Mouse (Mus musculus) small intestine, adult 10 weeks (tissue): Measurements from ENCODE around the gene Zfp341. TPM values are rescaled to one million over a fixed set of nuclear protein-coding genes. Genes with fewer than 3 reads are reported as not detected.

Experiments
- polyA plus RNA-seq: library from polyadenylated mRNA; stranded (reverse); fragments of 350-450 nt; fragmentation: Illumina TruSeq; extraction: RNeasy Lipid Tissue Mini Kit (QIAGEN cat#74804); gene quantifications from one replicate; pipeline ENCODE4 v1.2.3, GENCODE M21; 2014; ENCODE audit warnings: low replicate concordance

Gene Zfp341
- not detected for polyA plus RNA-seq

GRCm38 (mm10) chr2:154613118-154614115 is at the start of gene Zfp341, which contains the start of gene 4930519P11Rik:
TSS of gene Zfp341 (plus strand) at chr2:154613297.
TSS of gene 4930519P11Rik (minus strand) at chr2:154613437.

GRCm38 (mm10) chr2:154569836-154570286 is 43.2 kb upstream of the Zfp341 start, which contains the start of gene E2f1:
TSS of gene E2f1 (minus strand) at chr2:154569892.

GRCm38 (mm10) chr2:154603638-154604153 is 9.4 kb upstream of the Zfp341 start, which contains the start of gene Pxmp4:
TSS of gene Pxmp4 (minus strand) at chr2:154603708.

GRCm38 (mm10) chr2:154651363-154651762 is 38.3 kb downstream of the Zfp341 start, which contains the start of gene Chmp4b:
TSS of gene Chmp4b (plus strand) at chr2:154651705.

Other genes starting within 250 kb of the Zfp341 start
- gene Cdk5rap1, start 240.3 kb upstream of the Zfp341 start, polyA plus RNA-seq = 9.1 TPM
- gene Snta1, start 205.2 kb upstream of the Zfp341 start, polyA plus RNA-seq = not detected
- 9.2 TPM for gene Cbfa2t2, start 176.8 kb upstream of the Zfp341 start, polyA plus RNA-seq
- gene 1700003F12Rik, start 66.2 kb upstream of the Zfp341 start, polyA plus RNA-seq = not detected
- not detected for gene Actl10, start 61.5 kb upstream of the Zfp341 start, polyA plus RNA-seq
- not detected for gene Necab3, start 54.4 kb upstream of the Zfp341 start, polyA plus RNA-seq
- not detected for gene E2f1, start 43.4 kb upstream of the Zfp341 start, polyA plus RNA-seq
- gene Pxmp4, start 9.6 kb upstream of the Zfp341 start, polyA plus RNA-seq = 8.1 TPM
- gene 4930519P11Rik, start 140 bp downstream of the Zfp341 start, polyA plus RNA-seq = not detected
- gene Chmp4b, start 38.4 kb downstream of the Zfp341 start, polyA plus RNA-seq = 57.0 TPM
- gene Gm14214, start 156.7 kb downstream of the Zfp341 start, polyA plus RNA-seq = not detected
- gene Raly, start 177.8 kb downstream of the Zfp341 start, polyA plus RNA-seq = 96.0 TPM
- not detected for gene a, start 178.1 kb downstream of the Zfp341 start, polyA plus RNA-seq